8 mouse cellular contexts compared by ENCODE assay signal in the genomic region with DNA sequence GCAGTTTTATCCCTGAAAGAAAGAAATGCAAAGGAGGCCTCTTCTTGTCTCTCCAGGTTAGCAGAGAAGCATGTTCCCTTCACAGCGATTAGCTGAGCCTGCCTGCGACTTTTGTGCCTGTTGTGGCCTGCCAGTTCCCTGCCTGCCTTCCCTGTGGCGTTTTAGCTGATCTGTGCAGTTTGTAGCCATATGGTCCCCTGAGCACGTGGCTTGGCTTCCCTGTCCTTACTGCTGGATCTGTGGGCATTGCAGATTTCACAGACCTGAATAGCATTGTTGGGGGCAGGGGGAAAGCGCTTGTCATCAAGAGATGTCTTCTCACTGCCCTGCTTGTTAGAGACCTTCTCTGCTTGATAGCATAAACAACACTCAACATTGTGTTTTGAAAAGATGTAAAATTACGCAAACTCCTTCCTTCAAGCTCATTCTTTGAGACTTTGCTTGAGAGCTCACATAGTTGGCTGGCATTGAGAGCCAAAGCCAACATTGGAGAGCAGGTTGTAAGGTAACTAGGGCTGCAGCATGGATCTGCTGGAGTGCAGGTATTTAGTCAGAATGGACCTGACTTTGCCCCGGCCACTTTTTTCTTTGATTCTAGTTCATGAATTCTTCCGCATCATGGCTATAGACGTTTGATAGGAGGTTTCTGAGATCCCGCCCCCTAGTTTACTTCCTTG.
DNase-seq lines count a peak whose midpoint lies in the region; ATAC-seq and TF ChIP-seq lines count a peak whose summit lies in the region.

No protein-coding gene starts in this region.

- no peak for TF ChIP-seq CTCF in liver, postnatal 0 days (IDR thresholded peaks at IDR 0.05; ENCODE audit: low read depth)

- H3K9me3 ChIP-seq in liver, postnatal 0 days (ENCODE audit: low read length), result no peaks in the 10 kb centered on the region

- WGBS in liver, postnatal 0 days (ENCODE audit: insufficient replicate concordance), result 75% methylated on average over 10 of the region's 10 CpGs

- H3K4me1 ChIP-seq in liver, postnatal 0 days (ENCODE audit: insufficient read depth), result no peaks in the 10 kb centered on the region

- no peak for TF ChIP-seq EP300 in liver, postnatal 0 days (IDR thresholded peaks at IDR 0.05; ENCODE audit: low read depth)

- no peak overlapping the region for H3K9ac ChIP-seq in liver, postnatal 0 days (replicated peaks)

- no peak overlapping the region for H3K4me2 ChIP-seq in liver, postnatal 0 days (ENCODE audit: low read depth, low read length)

- peak; percentile 83 for DNase-seq in layer of hippocampus, adult 11-12 months (ENCODE audit: low spot score)
- no peak for DNase-seq in layer of hippocampus, adult 9-10 months (ENCODE audit: low spot score)
- peak; percentile 76 to 84 for DNase-seq in frontal cortex, postnatal 36 days (ENCODE audit: low spot score in 2 of 2)
- peak; percentile 87 for DNase-seq in left cerebral cortex, postnatal 4 days
- peak; percentile 62 to 81 for DNase-seq in right cerebral cortex, postnatal 36 days (ENCODE audit: low spot score in 2 of 2)
- DNase-seq in yolk sac, embryonic 10.5 days (ENCODE audit: low spot score), result no peak
- no peak for DNase-seq in ovary, adult 18-20 months (ENCODE audit: low spot score)
- DNase-seq in liver, postnatal 0 days, result no peak

- H3K27ac ChIP-seq in liver, postnatal 0 days (ENCODE audit: low read depth), result no peak overlapping the region

- H3K27me3 ChIP-seq in liver, postnatal 0 days (ENCODE audit: insufficient read depth, low read length), result no peaks in the 10 kb centered on the region

- intact Hi-C loops in left cerebral cortex, postnatal 4 days (cut with DNase I), result no loop called here

- no peak overlapping the region for H3K4me3 ChIP-seq in liver, postnatal 0 days (ENCODE audit: low read depth, low read length)

- ATAC-seq in liver, postnatal 0 days, result no peak

- H3K36me3 ChIP-seq in liver, postnatal 0 days (replicated peaks; ENCODE audit: insufficient read depth, low read length), result peaks cover 33% of the 10 kb centered on the region

Comparison
In these comparisons a context has a peak if more than half of its experiments do, and no peak if none do; other contexts are left out.
1. DNase-seq: peak in layer of hippocampus, adult 11-12 months (single experiment), frontal cortex, postnatal 36 days (2 of 2), left cerebral cortex, postnatal 4 days (single experiment) and right cerebral cortex, postnatal 36 days (2 of 2); none in layer of hippocampus, adult 9-10 months (single experiment), yolk sac, embryonic 10.5 days (single experiment), ovary, adult 18-20 months (single experiment) and liver, postnatal 0 days (single experiment).